8 mouse cellular contexts compared by ENCODE assay signal in the genomic region with DNA sequence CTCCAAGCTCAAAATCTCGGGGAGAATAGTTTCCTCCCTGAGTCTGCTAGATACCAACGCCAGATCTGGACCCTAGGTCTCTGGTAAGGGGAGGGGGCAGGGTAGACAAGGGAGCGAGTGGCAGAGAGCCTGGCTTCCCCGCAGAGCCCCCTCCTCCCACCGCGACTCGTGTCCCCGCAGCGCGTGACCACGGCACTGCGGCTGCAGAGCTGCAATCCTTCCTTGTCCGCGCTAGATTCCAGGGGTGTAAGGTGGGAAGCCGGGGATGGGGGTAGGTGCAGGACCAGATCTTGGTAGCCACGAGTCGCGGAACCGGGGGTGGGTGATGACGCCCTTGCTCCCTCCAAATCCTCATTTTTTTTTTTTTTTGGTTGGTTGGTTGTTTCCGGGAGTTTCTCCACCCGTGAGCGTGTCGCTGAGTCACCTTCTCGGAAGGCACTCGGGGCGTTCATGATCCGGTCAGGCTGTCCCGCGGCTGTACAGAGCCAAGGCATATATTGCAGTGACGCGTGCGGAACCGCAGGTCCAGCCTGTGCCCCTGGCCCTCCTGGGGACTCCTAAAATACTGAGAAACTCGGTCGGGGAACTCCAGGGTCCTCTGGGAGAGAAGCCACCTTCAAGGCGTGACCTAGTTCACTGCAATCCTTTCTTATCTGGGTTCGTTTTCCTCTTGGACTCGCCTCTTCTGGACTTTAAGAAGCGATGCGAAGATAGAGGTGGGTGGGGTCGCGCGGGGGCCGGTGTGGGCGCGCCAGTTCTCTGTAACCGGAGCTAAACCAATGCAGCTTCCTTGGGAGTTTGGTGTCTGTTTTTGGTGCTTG. TPM values are rescaled to one million over a fixed set of nuclear protein-coding genes. Genes with fewer than 3 reads are reported as not detected.
DNase-seq lines count a peak whose midpoint lies in the region; ATAC-seq and TF ChIP-seq lines count a peak whose summit lies in the region.

No protein-coding gene starts in this region.

- peak overlapping the region; percentile 35 for H3K9ac ChIP-seq in heart, embryonic 12.5 days
- peak overlapping the region; percentile 90 for H3K9ac ChIP-seq in liver, embryonic 14.5 days (replicated peaks)
- H3K9ac ChIP-seq in stomach, embryonic 15.5 days = peak overlapping the region; percentile 14

- no peaks in the 10 kb centered on the region for H3K9me3 ChIP-seq in heart, embryonic 12.5 days (replicated peaks)
- H3K9me3 ChIP-seq in hindbrain, embryonic 10.5 days = no peaks in the 10 kb centered on the region
- no peaks in the 10 kb centered on the region for H3K9me3 ChIP-seq in liver, embryonic 14.5 days (ENCODE audit: control insufficient read depth, low read length)
- H3K9me3 ChIP-seq in stomach, embryonic 15.5 days = no peaks in the 10 kb centered on the region

- peaks cover 53% of the 10 kb centered on the region for H3K27me3 ChIP-seq in heart, embryonic 12.5 days (replicated peaks)
- H3K27me3 ChIP-seq in hindbrain, embryonic 10.5 days (ENCODE audit: insufficient read depth, poor library complexity, severe bottlenecking) = peaks cover 86% of the 10 kb centered on the region
- peaks cover 24% of the 10 kb centered on the region for H3K27me3 ChIP-seq in liver, embryonic 14.5 days (ENCODE audit: control insufficient read depth, insufficient read depth, low read length)
- H3K27me3 ChIP-seq in stomach, embryonic 15.5 days (replicated peaks) = peaks cover 10% of the 10 kb centered on the region; the same call in 1 of the 2 replicates

- no peak for DNase-seq in heart, adult 8-10 months (ENCODE audit: low spot score)
- peak; percentile 42 for DNase-seq in hindbrain, embryonic 10.5 days (ENCODE audit: low spot score)
- peak in 2 of 3 experiments; percentile 31 to 69 for DNase-seq in liver, embryonic 14.5 days (ENCODE audit: low read depth in 3 of 3, low spot score in 3 of 3)
- DNase-seq in layer of hippocampus, adult 8-10 months (ENCODE audit: low spot score in 2 of 2) = no peak
- no peak for DNase-seq in adrenal gland, postnatal 14 days

- no peak for TF ChIP-seq CTCF in bone marrow macrophage, adult 2 months (IDR thresholded peaks at IDR 0.05; ENCODE audit: low read depth, low read length)
- TF ChIP-seq CTCF in liver, embryonic 14.5 days (IDR thresholded peaks at IDR 0.05; ENCODE audit: low read depth) = no peak

- H3K4me3 ChIP-seq in heart, embryonic 12.5 days = peak overlapping the region; percentile 55
- H3K4me3 ChIP-seq in bone marrow macrophage, adult 2 months (ENCODE audit: insufficient read depth, low read length) = peak overlapping the region; percentile 7; the same call in 1 of the 2 replicates
- H3K4me3 ChIP-seq in hindbrain, embryonic 10.5 days = peak overlapping the region; percentile 65
- H3K4me3 ChIP-seq in liver, embryonic 14.5 days (ENCODE audit: insufficient read depth in 1 of 2, low read depth in 2 of 2, low read length in 2 of 2) = peak overlapping the region; percentile 68 to 73
- peak overlapping the region; percentile 59 for H3K4me3 ChIP-seq in stomach, embryonic 15.5 days (replicated peaks)

- peak overlapping the region; percentile 95 for H3K4me2 ChIP-seq in heart, embryonic 12.5 days
- H3K4me2 ChIP-seq in liver, embryonic 14.5 days (ENCODE audit: low read depth) = peak overlapping the region; percentile 99
- H3K4me2 ChIP-seq in stomach, embryonic 15.5 days = peak overlapping the region; percentile 91

- H3K4me1 ChIP-seq in heart, embryonic 12.5 days (replicated peaks) = peaks cover 47% of the 10 kb centered on the region
- no peaks in the 10 kb centered on the region for H3K4me1 ChIP-seq in bone marrow macrophage, adult 2 months (ENCODE audit: control insufficient read depth, insufficient read depth, low read length)
- peaks cover 59% of the 10 kb centered on the region for H3K4me1 ChIP-seq in hindbrain, embryonic 10.5 days (replicated peaks)
- H3K4me1 ChIP-seq in liver, embryonic 14.5 days (replicated peaks; ENCODE audit: control insufficient read depth in 2 of 2, insufficient read depth in 2 of 2, low read length in 1 of 2) = peaks cover 27 to 34% of the 10 kb centered on the region in 2 experiments
- peaks cover 29% of the 10 kb centered on the region for H3K4me1 ChIP-seq in stomach, embryonic 15.5 days

- no peak for TF ChIP-seq EP300 in liver, embryonic 14.5 days (IDR thresholded peaks at IDR 0.05; ENCODE audit: low read depth)

- H3K36me3 ChIP-seq in heart, embryonic 12.5 days = 0 out of 2 replicates have a peak, but pooled peaks cover 3% of the 10 kb centered on the region
- peaks cover 11% of the 10 kb centered on the region for H3K36me3 ChIP-seq in hindbrain, embryonic 10.5 days
- H3K36me3 ChIP-seq in liver, embryonic 14.5 days (replicated peaks; ENCODE audit: control insufficient read depth, insufficient read depth, low read depth) = peaks cover 17% of the 10 kb centered on the region
- H3K36me3 ChIP-seq in stomach, embryonic 15.5 days = no peaks in the 10 kb centered on the region

- 4% methylated on average over 48 of the region's 48 CpGs for WGBS in heart, embryonic 12.5 days
- WGBS in hindbrain, embryonic 10.5 days = 3% methylated on average over 48 of the region's 48 CpGs
- 1% methylated on average over 48 of the region's 48 CpGs for WGBS in liver, embryonic 14.5 days (ENCODE audit: insufficient replicate concordance)
- 3% methylated on average over 48 of the region's 48 CpGs for WGBS in stomach, embryonic 15.5 days

- ATAC-seq in heart, embryonic 12.5 days (ENCODE audit: insufficient number of reproducible peaks, low FRiP score) = no peak
- ATAC-seq in liver, embryonic 14.5 days (ENCODE audit: insufficient read depth) = no peak
- ATAC-seq in stomach, embryonic 15.5 days (ENCODE audit: insufficient read depth, low FRiP score, low read depth) = no peak

- H3K27ac ChIP-seq in heart, embryonic 12.5 days (ENCODE audit: poor library complexity, severe bottlenecking) = no peak overlapping the region
- H3K27ac ChIP-seq in bone marrow macrophage, adult 2 months (ENCODE audit: insufficient read depth, low read depth, low read length) = no peak overlapping the region
- peak overlapping the region; percentile 87 for H3K27ac ChIP-seq in hindbrain, embryonic 10.5 days
- H3K27ac ChIP-seq in liver, embryonic 14.5 days = peak overlapping the region; percentile 98; the same call in 1 of the 2 replicates
- peak overlapping the region; percentile 69; the same call in 1 of the 2 replicates for H3K27ac ChIP-seq in stomach, embryonic 15.5 days

- TF ChIP-seq POLR2A in bone marrow macrophage, adult 2 months (IDR thresholded peaks at IDR 0.05; ENCODE audit: borderline replicate concordance, low read depth, low read length) = no peak

RNA-seq across cellular contexts. Expression of a gene that starts 0.9 kb away (rescaled TPM):
- 1.6 and 2.1 TPM in 2 replicates for polyA plus RNA-seq in heart, embryonic 12.5 days (2016; fragmentation: Nextera tagmentation; extraction: Ambion mirVana)
- total RNA-seq in heart, adult 8-10 months (2022) = 1 to 10 TPM in 1 of 4 experiments, under 1 TPM in 3; 0.57 to 1.3 (median 0.98) TPM
- not detected in 2 replicates for polyA plus RNA-seq in bone marrow macrophage, adult 2 months (2012; ENCODE audit: insufficient read depth, insufficient read length, missing spikeins)
- polyA plus RNA-seq in hindbrain, embryonic 10.5 days (2016; fragmentation: Nextera tagmentation; extraction: Ambion mirVana) = 8.6 and 11.1 TPM in 2 replicates
- polyA plus RNA-seq in liver, embryonic 14.5 days (2012; rRNA removed) = 23.0 and 24.1 TPM in 2 replicates
- polyA plus RNA-seq in liver, embryonic 14.5 days (2014; fragmentation: Nextera tagmentation; extraction: Ambion mirVana) = 26.8 and 32.2 TPM in 2 replicates
- 15.3 and 20.7 TPM in 2 replicates for polyA plus RNA-seq in stomach, embryonic 15.5 days (2015; fragmentation: Nextera tagmentation; extraction: Ambion mirVana)
- 1 to 10 TPM; 2.8 to 3.6 (median 2.9) TPM for total RNA-seq in layer of hippocampus, adult 8-10 months (2022)
- total RNA-seq in adrenal gland, postnatal 14 days (2021) = 2.3 and 3.5 TPM in 2 replicates

RNA-seq across cellular contexts. Expression of a gene that starts 37.6 kb away (rescaled TPM):
- 94.8 and 96.8 TPM in 2 replicates for polyA plus RNA-seq in heart, embryonic 12.5 days (2016; fragmentation: Nextera tagmentation; extraction: Ambion mirVana)
- 10 to 100 TPM; 24.5 to 29.9 (median 26.0) TPM for total RNA-seq in heart, adult 8-10 months (2022)
- 50.8 and 54.5 TPM in 2 replicates for polyA plus RNA-seq in bone marrow macrophage, adult 2 months (2012; ENCODE audit: insufficient read depth, insufficient read length, missing spikeins)
- 210 and 236 TPM in 2 replicates for polyA plus RNA-seq in hindbrain, embryonic 10.5 days (2016; fragmentation: Nextera tagmentation; extraction: Ambion mirVana)
- 19.2 and 22.2 TPM in 2 replicates for polyA plus RNA-seq in liver, embryonic 14.5 days (2012; rRNA removed)
- 38.4 and 40.4 TPM in 2 replicates for polyA plus RNA-seq in liver, embryonic 14.5 days (2014; fragmentation: Nextera tagmentation; extraction: Ambion mirVana)
- polyA plus RNA-seq in stomach, embryonic 15.5 days (2015; fragmentation: Nextera tagmentation; extraction: Ambion mirVana) = 196 and 218 TPM in 2 replicates
- 100 to 1,000 TPM in 1 of 4 experiments, 10 to 100 TPM in 3; 83.2 to 104 (median 89.6) TPM for total RNA-seq in layer of hippocampus, adult 8-10 months (2022)
- total RNA-seq in adrenal gland, postnatal 14 days (2021) = 81.1 and 81.8 TPM in 2 replicates

RNA-seq across cellular contexts. Expression of a gene that starts 49.7 kb away (rescaled TPM):
- polyA plus RNA-seq in heart, embryonic 12.5 days (2016; fragmentation: Nextera tagmentation; extraction: Ambion mirVana) = 18.1 and 19.9 TPM in 2 replicates
- total RNA-seq in heart, adult 8-10 months (2022) = 10 to 100 TPM; 27.4 to 33.1 (median 29.8) TPM
- polyA plus RNA-seq in bone marrow macrophage, adult 2 months (2012; ENCODE audit: insufficient read depth, insufficient read length, missing spikeins) = 6.2 and 8.0 TPM in 2 replicates
- 8.9 and 10.8 TPM in 2 replicates for polyA plus RNA-seq in hindbrain, embryonic 10.5 days (2016; fragmentation: Nextera tagmentation; extraction: Ambion mirVana)
- 33.8 and 34.0 TPM in 2 replicates for polyA plus RNA-seq in liver, embryonic 14.5 days (2012; rRNA removed)
- polyA plus RNA-seq in liver, embryonic 14.5 days (2014; fragmentation: Nextera tagmentation; extraction: Ambion mirVana) = 25.9 and 32.3 TPM in 2 replicates
- polyA plus RNA-seq in stomach, embryonic 15.5 days (2015; fragmentation: Nextera tagmentation; extraction: Ambion mirVana) = 12.5 and 14.0 TPM in 2 replicates
- total RNA-seq in layer of hippocampus, adult 8-10 months (2022) = 100 to 1,000 TPM in 1 of 4 experiments, 10 to 100 TPM in 3; 96.8 to 110 (median 98.8) TPM
- 32.0 and 38.5 TPM in 2 replicates for total RNA-seq in adrenal gland, postnatal 14 days (2021)

RNA-seq across cellular contexts. Expression of a gene that starts 54.7 kb away (rescaled TPM):
- not detected in 2 replicates for polyA plus RNA-seq in heart, embryonic 12.5 days (2016; fragmentation: Nextera tagmentation; extraction: Ambion mirVana)
- total RNA-seq in heart, adult 8-10 months (2022) = not detected
- not detected in 2 replicates for polyA plus RNA-seq in bone marrow macrophage, adult 2 months (2012; ENCODE audit: insufficient read depth, insufficient read length, missing spikeins)
- polyA plus RNA-seq in hindbrain, embryonic 10.5 days (2016; fragmentation: Nextera tagmentation; extraction: Ambion mirVana) = not detected in 2 replicates
- not detected in 2 replicates for polyA plus RNA-seq in liver, embryonic 14.5 days (2012; rRNA removed)
- polyA plus RNA-seq in liver, embryonic 14.5 days (2014; fragmentation: Nextera tagmentation; extraction: Ambion mirVana) = not detected in 2 replicates
- 0.09 TPM in 1 of 2 replicates, not detected in the other for polyA plus RNA-seq in stomach, embryonic 15.5 days (2015; fragmentation: Nextera tagmentation; extraction: Ambion mirVana)
- 1 to 10 TPM in 3 of 4 experiments, under 1 TPM in 1; 0.57 to 3.9 (median 1.4) TPM for total RNA-seq in layer of hippocampus, adult 8-10 months (2022)
- total RNA-seq in adrenal gland, postnatal 14 days (2021) = not detected in 2 replicates

Comparison
In these comparisons a context has a peak if more than half of its experiments do, and no peak if none do; other contexts are left out.
1. H3K27ac ChIP-seq: peak in hindbrain, embryonic 10.5 days (single experiment), liver, embryonic 14.5 days (single experiment) and stomach, embryonic 15.5 days (single experiment); none in heart, embryonic 12.5 days (single experiment) and bone marrow macrophage, adult 2 months (single experiment).
2. H3K4me3 ChIP-seq: peak in every context shown above with its lines; median percentile 70 in liver, embryonic 14.5 days; 65 in hindbrain, embryonic 10.5 days; 59 in stomach, embryonic 15.5 days; 55 in heart, embryonic 12.5 days; 7 in bone marrow macrophage, adult 2 months.
3. H3K9ac ChIP-seq: peak in every context shown above with its lines; median percentile 90 in liver, embryonic 14.5 days; 35 in heart, embryonic 12.5 days; 14 in stomach, embryonic 15.5 days.
4. DNase-seq: peak in hindbrain, embryonic 10.5 days (single experiment) and liver, embryonic 14.5 days (2 of 3); none in heart, adult 8-10 months (single experiment), layer of hippocampus, adult 8-10 months (0 of 2) and adrenal gland, postnatal 14 days (single experiment).
5. Peak in every context shown above with its lines, with median percentiles within 50 percentile points of each other: H3K4me2 ChIP-seq.